Mouse (Mus musculus) liver, embryonic 14.5 days (tissue): ENCODE measurements around the gene Alkbh3.

Source experiments
- CTCF ChIP-seq: IDR thresholded peaks from 2 replicates; pipeline ENCODE4 v1.5.1; 2016; ENCODE audit warnings: antibody characterized with exemption, low read depth, control low read depth
- EP300 ChIP-seq: IDR thresholded peaks from 2 replicates; pipeline ENCODE4 v1.6.1; 2016; ENCODE audit warnings: antibody characterized with exemption, low read depth

DNA sequence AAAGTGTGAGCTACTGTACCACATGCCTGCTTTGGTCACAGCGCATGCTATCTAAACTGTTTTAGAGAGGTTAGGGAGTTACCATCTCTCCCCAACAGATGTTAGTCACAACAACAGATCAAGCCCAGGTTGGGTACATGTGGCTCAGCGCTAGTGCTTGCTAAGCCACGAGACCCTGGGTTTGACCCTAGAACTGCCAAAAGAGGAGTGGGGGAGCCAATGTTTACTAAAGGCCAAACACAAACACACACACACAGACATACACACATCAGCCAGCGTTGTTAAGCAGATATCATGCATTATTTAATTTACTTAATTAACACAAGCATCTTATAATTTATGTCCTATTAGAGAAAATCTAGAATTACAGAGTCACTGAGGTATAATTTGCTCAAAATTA lies 8.7 kb downstream of the Alkbh3 start:
- TF ChIP-seq CTCF (no peak), EP300 (no peak)
